Mouse (Mus musculus): ENCODE data around the gene Arhgap35.

GRCm38 (mm10) chr7:16501571-16501970, 113.2 kb downstream of the Arhgap35 start:
- no peak for TF ChIP-seq CTCF (IDR thresholded peaks at IDR 0.05; ENCODE audit: extremely low read depth, insufficient read depth, insufficient read length, insufficient replicate concordance)
- no peak for TF ChIP-seq POLR2A (IDR thresholded peaks at IDR 0.05; ENCODE audit: low read depth, low read length)
